Mouse (Mus musculus): ENCODE results near the gene 5031439G07Rik.

- TF ChIP-seq CTCF (IDR thresholded peaks at IDR 0.05; ENCODE audit: insufficient read depth, low read depth, low read length) (no peak), POLR2A (IDR thresholded peaks at IDR 0.05; ENCODE audit: insufficient read depth, low read depth, low read length) (no peak)
These were observed 12.6 kb downstream of the 5031439G07Rik start for GRCm38 (mm10) chr15:84975729-84976128.
